Mouse (Mus musculus) limb, embryonic 12.5 days (tissue): ENCODE results near the gene Nup205. TPM values are rescaled to one million over a fixed set of nuclear protein-coding genes. Genes with fewer than 3 reads are reported as not detected.
"Not testable (repeated sequence)": the region's sequence is repeated elsewhere in the genome, so short reads cannot be mapped to it uniquely, and the experiment has no call there.

Experiments used
- ATAC-seq: fragments of 200-750 bp; cut with Nextera tagmentation; 2 replicates; pipeline ENCODE4 v1.8.0; 2017; ENCODE audit warnings: low read depth, moderate TSS enrichment; ENCODE audit not compliant: insufficient number of reproducible peaks, insufficient read depth, low FRiP score, low TSS enrichment
- H3K27ac ChIP-seq: fragments of 300-500 bp; sonication (generic); 2 replicates; pipeline ENCODE4 v1.5.1; 2016; ENCODE audit warnings: mild to moderate bottlenecking, moderate library complexity
- H3K27me3 ChIP-seq: fragments of 300-500 bp; sonication (generic); 2 replicates; pipeline ENCODE4 v1.6.1; 2016; ENCODE audit warnings: mild to moderate bottlenecking, moderate library complexity
- H3K36me3 ChIP-seq: fragments of 300-500 bp; sonication (generic); 2 replicates; pipeline ENCODE4 v1.6.1; 2016; ENCODE audit warnings: mild to moderate bottlenecking, moderate library complexity
- H3K4me1 ChIP-seq: fragments of 300-500 bp; sonication (generic); replicated peaks from 2 replicates; pipeline ENCODE4 v1.6.1; 2016
- H3K4me2 ChIP-seq: fragments of 300-500 bp; sonication (generic); 2 replicates; pipeline ENCODE4 v1.6.1; 2016; ENCODE audit warnings: mild to moderate bottlenecking, moderate library complexity
- H3K4me3 ChIP-seq: fragments of 300-500 bp; sonication (generic); replicated peaks from 2 replicates; pipeline ENCODE4 v1.5.1; 2016; ENCODE audit warnings: mild to moderate bottlenecking
- H3K9ac ChIP-seq: fragments of 300-500 bp; sonication (generic); replicated peaks from 2 replicates; pipeline ENCODE4 v1.6.1; 2016; ENCODE audit warnings: mild to moderate bottlenecking, moderate library complexity
- H3K9me3 ChIP-seq: fragments of 300-500 bp; sonication (generic); 2 replicates; pipeline ENCODE4 v1.6.1; 2016; ENCODE audit warnings: mild to moderate bottlenecking, moderate library complexity
- WGBS: fragments of 180-500 bp; shearing (Covaris S2); methylation state at CpG from one replicate; pipeline ENCODE4 v1.1.7; 2016; 5-methylcytosine and 5-hydroxymethylcytosine counted together
- polyA plus RNA-seq: library from polyadenylated mRNA; unstranded; fragments of >200 nt; fragmentation: Nextera tagmentation; extraction: Ambion mirVana; gene quantifications from 2 replicates; pipeline ENCODE4 v1.2.1, GENCODE M21; 2016

Nup205 gene
- polyA plus RNA-seq = 47.3 and 51.3 TPM in 2 replicates

GRCm38 (mm10) chr6:35176979-35177649 lies at the start of gene Nup205:
TSS of gene Nup205 (plus strand) at chr6:35177421.
- Histone ChIP-seq H3K36me3 (no peaks in the 10 kb centered on the region), H3K27me3 (no peaks in the 10 kb centered on the region), H3K9me3 (no peaks in the 10 kb centered on the region), H3K4me1 (peaks cover 5% of the 10 kb centered on the region), H3K4me2 (peak within 1 kb of the TSS; percentile 80), H3K9ac (peak within 1 kb of the TSS; percentile 90), H3K4me3 (peak within 1 kb of the TSS; percentile 85), H3K27ac (peak within 1 kb of the TSS; percentile 96)
- 3% methylated on average over 34 of the region's 34 CpGs for WGBS
- ATAC-seq = peak; percentile 85

GRCm38 (mm10) chr6:35132806-35133205 lies 44.4 kb upstream of the Nup205 start:
- peak overlapping the region; percentile 87 for H3K27ac ChIP-seq
- H3K36me3 ChIP-seq = no peaks in the 10 kb centered on the region
- H3K9ac ChIP-seq = peak overlapping the region; percentile 85
- ATAC-seq = 0 out of 2 replicates have a peak, but pooled peaks have one; percentile 1
- 1% methylated on average over 11 of the region's 11 CpGs for WGBS
- H3K4me2 ChIP-seq = peak overlapping the region; percentile 89
- H3K27me3 ChIP-seq = no peaks in the 10 kb centered on the region
- H3K4me1 ChIP-seq = peaks cover 13% of the 10 kb centered on the region
- H3K9me3 ChIP-seq = no peaks in the 10 kb centered on the region
- H3K4me3 ChIP-seq = peak overlapping the region; percentile 78

GRCm38 (mm10) chr6:35133246-35133578 lies 44.0 kb upstream of the Nup205 start:
- WGBS = under 1% methylated on average over 22 of the region's 25 CpGs
- ATAC-seq = peak; percentile 92

GRCm38 (mm10) chr6:35133579-35134488 lies 43.4 kb upstream of the Nup205 start, which contains the start of gene Cnot4:
TSS of gene Cnot4 (minus strand) at chr6:35133724.
- peak within 1 kb of the TSS; percentile 89 for H3K4me2 ChIP-seq
- H3K4me3 ChIP-seq = peak within 1 kb of the TSS; percentile 78
- peak within 1 kb of the TSS; percentile 87 for H3K27ac ChIP-seq
- peak; percentile 98 for ATAC-seq
- under 1% methylated on average over 55 of the region's 55 CpGs for WGBS
- no peaks in the 10 kb centered on the region for H3K9me3 ChIP-seq
- H3K4me1 ChIP-seq = peaks cover 13% of the 10 kb centered on the region
- peak within 1 kb of the TSS; percentile 85 for H3K9ac ChIP-seq
- H3K36me3 ChIP-seq = no peaks in the 10 kb centered on the region
- no peaks in the 10 kb centered on the region for H3K27me3 ChIP-seq

More at GRCm38 (mm10) chr6:35133246-35133578, 44.0 kb upstream of the Nup205 start:
- Histone ChIP-seq H3K4me3 (peak overlapping the region; percentile 78), H3K4me2 (peak overlapping the region; percentile 89), H3K9me3 (no peaks in the 10 kb centered on the region), H3K27me3 (no peaks in the 10 kb centered on the region), H3K9ac (peak overlapping the region; percentile 85), H3K36me3 (no peaks in the 10 kb centered on the region), H3K27ac (peak overlapping the region; percentile 87), H3K4me1 (peaks cover 13% of the 10 kb centered on the region)

- Histone ChIP-seq H3K27ac (no peak overlapping the region), H3K27me3 (no peaks in the 10 kb centered on the region), H3K4me2 (peak overlapping the region; percentile 89), H3K9ac (0 out of 2 replicates have a peak overlapping the region, but pooled peaks have one; percentile 19), H3K36me3 (no peaks in the 10 kb centered on the region), H3K9me3 (no peaks in the 10 kb centered on the region), H3K4me3 (no peak overlapping the region; the same call in 1 of the 2 replicates), H3K4me1 (peaks cover 13% of the 10 kb centered on the region)
- 56% methylated on average over 2 of the region's 2 CpGs for WGBS
- ATAC-seq = no peak
Measured at GRCm38 (mm10) chr6:35134844-35135243, 42.4 kb upstream of the Nup205 start.

- Histone ChIP-seq H3K27me3 (no peaks in the 10 kb centered on the region), H3K36me3 (no peaks in the 10 kb centered on the region), H3K4me3 (no peak overlapping the region), H3K9me3 (peaks cover 8% of the 10 kb centered on the region; the same call in 1 of the 2 replicates), H3K4me2 (no peak overlapping the region), H3K27ac (no peak overlapping the region), H3K4me1 (no peaks in the 10 kb centered on the region), H3K9ac (no peak overlapping the region)
- 84% methylated on average over 1 of the region's 1 CpGs for WGBS
- ATAC-seq = no peak
Measured at GRCm38 (mm10) chr6:35140351-35140750, 36.9 kb upstream of the Nup205 start.

GRCm38 (mm10) chr6:35145569-35145968 lies 31.7 kb upstream of the Nup205 start:
- H3K4me1 ChIP-seq = no peaks in the 10 kb centered on the region
- H3K4me3 ChIP-seq = no peak overlapping the region
- H3K27me3 ChIP-seq = no peaks in the 10 kb centered on the region
- no peak overlapping the region for H3K9ac ChIP-seq
- no peak for ATAC-seq
- 76% methylated on average over 2 of the region's 2 CpGs for WGBS
- H3K9me3 ChIP-seq = peaks cover 14% of the 10 kb centered on the region; the same call in 1 of the 2 replicates
- H3K27ac ChIP-seq = no peak overlapping the region
- no peak overlapping the region for H3K4me2 ChIP-seq
- no peaks in the 10 kb centered on the region for H3K36me3 ChIP-seq

GRCm38 (mm10) chr6:35147726-35148422 lies 29.3 kb upstream of the Nup205 start:
- Histone ChIP-seq H3K27ac (no peak overlapping the region), H3K9me3 (peaks cover 14% of the 10 kb centered on the region; the same call in 1 of the 2 replicates), H3K9ac (no peak overlapping the region), H3K4me2 (no peak overlapping the region), H3K4me3 (no peak overlapping the region), H3K4me1 (no peaks in the 10 kb centered on the region), H3K27me3 (no peaks in the 10 kb centered on the region), H3K36me3 (no peaks in the 10 kb centered on the region)
- no peak for ATAC-seq
- 74% methylated on average over 3 of the region's 3 CpGs for WGBS

- no peak for ATAC-seq
- H3K4me3 ChIP-seq = no peak overlapping the region
- no peak overlapping the region for H3K9ac ChIP-seq
- no peak overlapping the region for H3K27ac ChIP-seq
- no peaks in the 10 kb centered on the region for H3K36me3 ChIP-seq
- H3K4me2 ChIP-seq = no peak overlapping the region
- no peaks in the 10 kb centered on the region for H3K9me3 ChIP-seq
- no peaks in the 10 kb centered on the region for H3K27me3 ChIP-seq
- no peaks in the 10 kb centered on the region for H3K4me1 ChIP-seq
Measured at GRCm38 (mm10) chr6:35154540-35154939, 22.7 kb upstream of the Nup205 start.

GRCm38 (mm10) chr6:35169250-35169649 lies 8.0 kb upstream of the Nup205 start:
- ATAC-seq = no peak
- no peak overlapping the region for H3K4me3 ChIP-seq
- H3K4me2 ChIP-seq = no peak overlapping the region
- H3K36me3 ChIP-seq = no peaks in the 10 kb centered on the region
- no peaks in the 10 kb centered on the region for H3K27me3 ChIP-seq
- 71% methylated on average over 4 of the region's 4 CpGs for WGBS
- no peaks in the 10 kb centered on the region for H3K4me1 ChIP-seq
- H3K9ac ChIP-seq = no peak overlapping the region
- H3K9me3 ChIP-seq = no peaks in the 10 kb centered on the region
- no peak overlapping the region for H3K27ac ChIP-seq

- H3K4me1 ChIP-seq, H3K9ac ChIP-seq, H3K27ac ChIP-seq, H3K9me3 ChIP-seq, H3K36me3 ChIP-seq, H3K27me3 ChIP-seq, H3K4me2 ChIP-seq, H3K4me3 ChIP-seq, ATAC-seq: not testable (repeated sequence)
- 65% methylated on average over 3 of the region's 3 CpGs for WGBS
Measured at GRCm38 (mm10) chr6:35172028-35172427, 5.2 kb upstream of the Nup205 start.
